Mouse (Mus musculus): Measurements from ENCODE around the gene Disp2.

GRCm38 (mm10) chr2:118775846-118776245 is 3.7 kb upstream of the Disp2 start:
- no peak for TF ChIP-seq CTCF (IDR thresholded peaks at IDR 0.05; ENCODE audit: insufficient read depth, low read length)
- no peak for TF ChIP-seq POLR2A (IDR thresholded peaks at IDR 0.05; ENCODE audit: borderline replicate concordance, extremely low read depth, low read depth, low read length)

Measured in lung, adult 2 months (tissue).